Mouse (Mus musculus) lung, embryonic 14.5 days (tissue): ENCODE results near the gene Znhit2. TPM values are rescaled to one million over a fixed set of nuclear protein-coding genes. Genes with fewer than 3 reads are reported as not detected.

ENCODE experiments used
- ATAC-seq: fragments of 200-750 bp; cut with Nextera tagmentation; 2 replicates; pipeline ENCODE4 v1.8.0; 2017; ENCODE audit warnings: mild to moderate bottlenecking, moderate TSS enrichment, moderate library complexity; ENCODE audit not compliant: insufficient read depth
- DNase-seq: peaks from one replicate; pipeline ENCODE4 v3.0.0-alpha.2; 2015
- H3K27ac ChIP-seq: fragments of 300-500 bp; sonication (generic); 2 replicates; pipeline ENCODE4 v1.5.1; 2014; ENCODE audit warnings: low read depth, mild to moderate bottlenecking, moderate library complexity
- H3K27me3 ChIP-seq: fragments of 300-500 bp; sonication (generic); 2 replicates; pipeline ENCODE4 v1.6.1; 2014; ENCODE audit warnings: low read length, control low read depth; ENCODE audit not compliant: insufficient read depth
- H3K36me3 ChIP-seq: fragments of 300-500 bp; sonication (generic); 2 replicates; pipeline ENCODE4 v1.6.1; 2014; ENCODE audit warnings: control low read depth; ENCODE audit not compliant: insufficient read depth
- H3K4me1 ChIP-seq: fragments of 300-500 bp; sonication (generic); 2 replicates; pipeline ENCODE4 v1.6.1; 2014; ENCODE audit warnings: antibody characterized with exemption, control low read depth; ENCODE audit not compliant: insufficient read depth
- H3K4me2 ChIP-seq: fragments of 300-500 bp; sonication (generic); 2 replicates; pipeline ENCODE4 v1.6.1; 2014; ENCODE audit warnings: mild to moderate bottlenecking
- H3K4me3 ChIP-seq: fragments of 300-500 bp; sonication (generic); 2 replicates; pipeline ENCODE4 v1.5.1; 2014; ENCODE audit warnings: low read depth, low read length
- H3K9ac ChIP-seq: fragments of 300-500 bp; sonication (generic); 2 replicates; pipeline ENCODE4 v1.6.1; 2014
- H3K9me3 ChIP-seq: fragments of 300-500 bp; sonication (generic); 2 replicates; pipeline ENCODE4 v1.6.1; 2016; ENCODE audit warnings: low read depth, low read length, control low read depth
- CTCF ChIP-seq: IDR thresholded peaks from 2 replicates; pipeline ENCODE4 v1.5.1; 2016; ENCODE audit warnings: antibody characterized with exemption, low read depth
- WGBS: fragments of 180-500 bp; shearing (Covaris S2); extraction: QIAGEN DNeasy Blood & Tissue Kit; methylation state at CpG from one replicate; pipeline ENCODE4 v1.1.7; 2014; 5-methylcytosine and 5-hydroxymethylcytosine counted together
- microRNA-seq: library from miRNA; unstranded; fragments of <30 nt; microRNA quantifications from one replicate; pipeline ENCODE4, GENCODE M21; 2016; ENCODE audit warnings: borderline number of aligned reads
- polyA plus RNA-seq: library from polyadenylated mRNA; unstranded; fragments of >200 nt; fragmentation: Nextera tagmentation; extraction: Ambion mirVana; gene quantifications from 2 replicates; pipeline ENCODE4 v1.2.1, GENCODE M21; 2014

The Znhit2 gene
- polyA plus RNA-seq, 1 experiment from 2014 or later, result 34.3 TPM

DNA sequence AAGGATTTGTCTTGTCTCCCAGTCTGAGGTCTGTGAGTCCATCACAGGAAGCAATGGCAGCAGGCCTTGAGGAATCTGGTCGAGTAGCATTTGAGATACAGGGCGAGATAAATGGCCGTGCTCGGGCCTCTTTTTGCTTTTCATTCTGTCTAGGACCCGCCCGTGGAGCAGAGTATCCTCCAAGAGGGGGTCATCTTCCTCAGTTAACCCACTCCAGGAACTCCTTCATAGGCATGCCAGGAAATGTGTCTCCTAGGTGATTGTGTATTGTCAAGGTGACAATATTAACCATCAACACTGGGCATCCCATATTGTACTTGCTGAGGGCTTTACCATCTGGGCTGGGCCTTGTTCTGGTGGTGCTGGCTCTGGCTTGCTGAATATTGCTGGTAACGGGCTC, 33.1 kb downstream of the Znhit2 start, which contains the start of gene AC131692.1:
TSS of gene AC131692.1 (plus strand) at position 301 of the 400 bp plus-strand sequence.
- no peak for ATAC-seq
- DNase-seq, result no peak
- H3K27me3 ChIP-seq, result no peaks in the 10 kb centered on the region
- no peak within 1 kb of the TSS; the same call in 1 of the 2 replicates for H3K9ac ChIP-seq
- H3K4me3 ChIP-seq, result no peak within 1 kb of the TSS
- H3K4me1 ChIP-seq, result no peaks in the 10 kb centered on the region
- H3K4me2 ChIP-seq, result no peak within 1 kb of the TSS
- WGBS, result 85% methylated on average over 7 of the region's 7 CpGs
- TF ChIP-seq CTCF, result no peak
- H3K36me3 ChIP-seq, result peaks cover 70% of the 10 kb centered on the region
- no peaks in the 10 kb centered on the region for H3K9me3 ChIP-seq
- H3K27ac ChIP-seq, result no peak within 1 kb of the TSS

DNA sequence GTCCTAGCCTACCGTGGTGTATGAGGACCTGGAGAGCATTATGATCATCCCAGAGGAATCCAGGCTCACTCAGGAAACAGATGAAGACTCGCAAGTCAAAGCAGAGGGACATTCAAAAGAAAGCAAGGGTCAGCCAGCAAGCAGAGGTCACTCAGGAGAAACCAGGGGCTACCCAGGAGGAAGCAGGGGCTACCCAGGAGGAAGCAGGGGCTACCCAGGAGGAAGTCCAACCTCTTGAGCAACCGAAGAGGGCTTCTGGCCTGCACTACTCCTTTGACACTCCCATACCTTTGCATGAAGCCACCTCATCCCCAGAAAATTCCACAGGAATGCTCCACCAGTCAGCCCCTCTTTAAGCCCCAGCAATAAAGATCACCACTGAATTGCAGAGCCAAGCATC, 36.9 kb downstream of the Znhit2 start:
- Histone ChIP-seq H3K4me3 (no peak overlapping the region), H3K36me3 (peaks cover 34% of the 10 kb centered on the region), H3K9me3 (no peaks in the 10 kb centered on the region), H3K4me2 (no peak overlapping the region), H3K27me3 (no peaks in the 10 kb centered on the region), H3K4me1 (no peaks in the 10 kb centered on the region), H3K27ac (no peak overlapping the region), H3K9ac (no peak overlapping the region)
- no peak for ATAC-seq
- no peak for TF ChIP-seq CTCF
- 69% methylated on average over 3 of the region's 3 CpGs for WGBS
- no peak for DNase-seq

DNA sequence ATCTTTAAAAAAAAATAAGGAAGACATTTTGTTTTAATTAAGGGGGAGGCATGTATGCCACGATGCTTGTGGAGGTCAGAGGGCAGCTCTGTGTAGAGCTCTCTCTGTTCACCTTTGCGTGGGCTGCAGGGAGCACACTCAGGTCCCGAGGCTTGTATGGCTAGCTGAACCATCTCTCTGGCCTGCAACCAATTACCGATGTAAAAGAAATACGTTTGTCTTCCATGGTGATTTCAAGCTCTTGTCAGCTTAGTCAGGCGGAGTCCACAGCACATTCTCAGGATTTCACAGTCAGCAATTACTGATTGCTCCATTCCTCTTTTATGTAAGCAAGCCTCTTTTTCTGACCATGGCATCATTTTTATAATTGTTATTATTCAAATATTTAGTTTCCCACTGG, 40.2 kb downstream of the Znhit2 start:
- Histone ChIP-seq H3K27me3 (no peaks in the 10 kb centered on the region), H3K36me3 (0 out of 2 replicates have a peak, but pooled peaks cover 10% of the 10 kb centered on the region), H3K4me2 (no peak overlapping the region), H3K4me1 (no peaks in the 10 kb centered on the region), H3K9me3 (no peaks in the 10 kb centered on the region), H3K9ac (no peak overlapping the region), H3K27ac (no peak overlapping the region), H3K4me3 (no peak overlapping the region)
- ATAC-seq (no peak), DNase-seq (no peak)
- 51% methylated on average over 6 of the region's 6 CpGs for WGBS
- no peak for TF ChIP-seq CTCF

- ATAC-seq, result no peak
Measured at GRCm38 (mm10) chr19:6102169-6102853, 41.3 kb downstream of the Znhit2 start.

DNA sequence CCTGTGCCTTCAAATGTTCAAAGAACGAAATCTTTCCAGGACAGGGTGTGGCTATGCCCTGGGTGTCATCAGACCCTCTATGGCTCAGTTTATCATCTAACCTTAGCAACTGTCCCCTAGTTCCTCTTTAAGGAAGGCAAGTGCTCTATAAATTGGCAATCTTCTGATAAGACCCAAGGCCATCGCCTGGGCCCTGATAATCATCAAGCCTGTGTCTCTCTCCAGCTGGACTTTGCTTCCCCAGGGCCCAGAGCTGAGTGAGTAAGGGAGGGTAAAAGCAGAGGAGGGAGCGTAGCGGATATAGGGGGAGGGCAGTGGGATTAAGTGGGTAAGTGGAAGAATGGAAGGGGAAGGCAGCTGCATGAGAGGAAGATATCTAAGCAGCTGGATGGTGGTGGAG, 43.5 kb downstream of the Znhit2 start:
- H3K9ac ChIP-seq, result no peak overlapping the region; the same call in 1 of the 2 replicates
- H3K27ac ChIP-seq, result no peak overlapping the region
- no peak for DNase-seq
- no peaks in the 10 kb centered on the region for H3K4me1 ChIP-seq
- TF ChIP-seq CTCF, result no peak
- H3K27me3 ChIP-seq, result no peaks in the 10 kb centered on the region
- WGBS, result 69% methylated on average over 4 of the region's 4 CpGs
- no peak for ATAC-seq
- no peak overlapping the region for H3K4me3 ChIP-seq
- H3K9me3 ChIP-seq, result no peaks in the 10 kb centered on the region
- H3K36me3 ChIP-seq, result no peaks in the 10 kb centered on the region
- no peak overlapping the region for H3K4me2 ChIP-seq

More at GRCm38 (mm10) chr19:6102169-6102853, 41.3 kb downstream of the Znhit2 start:
- no peak for TF ChIP-seq CTCF
- no peak for DNase-seq
- no peaks in the 10 kb centered on the region for H3K9me3 ChIP-seq
- H3K4me3 ChIP-seq, result no peak overlapping the region
- no peak overlapping the region for H3K9ac ChIP-seq
- H3K27me3 ChIP-seq, result no peaks in the 10 kb centered on the region
- H3K36me3 ChIP-seq, result 0 out of 2 replicates have a peak, but pooled peaks cover 10% of the 10 kb centered on the region
- H3K27ac ChIP-seq, result no peak overlapping the region
- 74% methylated on average over 6 of the region's 6 CpGs for WGBS
- H3K4me2 ChIP-seq, result no peak overlapping the region
- no peaks in the 10 kb centered on the region for H3K4me1 ChIP-seq

GRCm38 (mm10) chr19:6105586-6105985, 44.6 kb downstream of the Znhit2 start, which contains the start of gene Naaladl1:
TSS of gene Naaladl1 (plus strand) at chr19:6105782.
- no peaks in the 10 kb centered on the region for H3K9me3 ChIP-seq
- H3K4me3 ChIP-seq, result no peak within 1 kb of the TSS
- no peak within 1 kb of the TSS for H3K4me2 ChIP-seq
- no peak within 1 kb of the TSS for H3K27ac ChIP-seq
- ATAC-seq, result no peak
- H3K9ac ChIP-seq, result no peak within 1 kb of the TSS; the same call in 1 of the 2 replicates
- H3K27me3 ChIP-seq, result no peaks in the 10 kb centered on the region
- no peak for DNase-seq
- 81% methylated on average over 7 of the region's 7 CpGs for WGBS
- no peaks in the 10 kb centered on the region for H3K36me3 ChIP-seq
- no peaks in the 10 kb centered on the region for H3K4me1 ChIP-seq
- no peak for TF ChIP-seq CTCF

Small RNA genes within 50 kb of the gene (microRNA-seq; reads per million reads assigned to microRNA genes)
- gene Mir6988, result 1.7 reads per million

Other genes with a start within 250 kb of the Znhit2 start
- gene Frmd8, start 185.9 kb upstream of the Znhit2 start, polyA plus RNA-seq, result 37.9 and 42.2 TPM in 2 replicates
- gene Slc25a45, start 183.4 kb upstream of the Znhit2 start, polyA plus RNA-seq, result 2.4 TPM in 2 replicates
- 2.7 and 3.8 TPM in 2 replicates for gene Tigd3, start 167.0 kb upstream of the Znhit2 start, polyA plus RNA-seq
- 147 and 162 TPM in 2 replicates for gene Dpf2, start 148.2 kb upstream of the Znhit2 start, polyA plus RNA-seq
- 9.8 and 9.9 TPM in 2 replicates for gene Cdc42ep2, start 136.4 kb upstream of the Znhit2 start, polyA plus RNA-seq
- 88.7 and 89.3 TPM in 2 replicates for gene Pola2, start 97.0 kb upstream of the Znhit2 start, polyA plus RNA-seq
- not detected in 2 replicates for gene Slc22a20, start 75.0 kb upstream of the Znhit2 start, polyA plus RNA-seq
- 9.6 and 11.3 TPM in 2 replicates for gene Capn1, start 45.3 kb upstream of the Znhit2 start, polyA plus RNA-seq
- gene Syvn1, start 14.6 kb upstream of the Znhit2 start, polyA plus RNA-seq, result 30.0 and 34.3 TPM in 2 replicates
- gene Mrpl49, start 3.4 kb upstream of the Znhit2 start, polyA plus RNA-seq, result 78.8 and 80.2 TPM in 2 replicates
- 825 and 884 TPM in 2 replicates for gene Fau, start 3.3 kb upstream of the Znhit2 start, polyA plus RNA-seq
- gene Tm7sf2, start 7.2 kb downstream of the Znhit2 start, polyA plus RNA-seq, result 11.3 and 14.9 TPM in 2 replicates
- gene Vps51, start 16.0 kb downstream of the Znhit2 start, polyA plus RNA-seq, result 63.2 and 63.5 TPM in 2 replicates
- gene Tmem262, start 18.8 kb downstream of the Znhit2 start, polyA plus RNA-seq, result not detected in 2 replicates
- gene Gm28374, start 21.1 kb downstream of the Znhit2 start, polyA plus RNA-seq, result 1.0 and 1.6 TPM in 2 replicates
- 68.8 and 72.3 TPM in 2 replicates for gene Zfpl1, start 23.8 kb downstream of the Znhit2 start, polyA plus RNA-seq
- 49.0 and 52.7 TPM in 2 replicates for gene Cdca5, start 23.8 kb downstream of the Znhit2 start, polyA plus RNA-seq
- gene AC131692.1, start 33.2 kb downstream of the Znhit2 start, polyA plus RNA-seq, result 0.68 TPM in 1 of 2 replicates, not detected in the other
- 0.51 and 0.57 TPM in 2 replicates for gene Naaladl1, start 44.6 kb downstream of the Znhit2 start, polyA plus RNA-seq
- gene Sac3d1, start 57.5 kb downstream of the Znhit2 start, polyA plus RNA-seq, result 55.2 and 56.5 TPM in 2 replicates
- gene Snx15, start 67.1 kb downstream of the Znhit2 start, polyA plus RNA-seq, result 28.6 and 35.3 TPM in 2 replicates
- 0.18 and 0.28 TPM in 2 replicates for gene Batf2, start 79.8 kb downstream of the Znhit2 start, polyA plus RNA-seq
- gene Arl2, start 80.4 kb downstream of the Znhit2 start, polyA plus RNA-seq, result 78.8 and 89.2 TPM in 2 replicates
- gene Majin, start 123.2 kb downstream of the Znhit2 start, polyA plus RNA-seq, result not detected in 2 replicates
- 0.54 and 0.78 TPM in 2 replicates for gene Gpha2, start 165.2 kb downstream of the Znhit2 start, polyA plus RNA-seq
- gene Ppp2r5b, start 174.7 kb downstream of the Znhit2 start, polyA plus RNA-seq, result 16.4 and 19.3 TPM in 2 replicates
- 11.9 and 13.0 TPM in 2 replicates for gene Atg2a, start 180.5 kb downstream of the Znhit2 start, polyA plus RNA-seq
- 50.3 and 53.2 TPM in 2 replicates for gene Ehd1, start 215.5 kb downstream of the Znhit2 start, polyA plus RNA-seq
- 0.82 and 1.2 TPM in 2 replicates for gene Cdc42bpg, start 245.3 kb downstream of the Znhit2 start, polyA plus RNA-seq